Mouse (Mus musculus) C2C12 (cell line): ENCODE measurements around the gene Rpsa.

Source experiments
- CTCF ChIP-seq: IDR thresholded peaks from one replicate; pipeline ENCODE4 v1.5.1; 2011; ENCODE audit not compliant: control insufficient read depth, insufficient read depth, insufficient read length
- FOSL1 ChIP-seq: IDR thresholded peaks from one replicate; pipeline ENCODE4 v1.8.0; 2011; ENCODE audit warnings: mild to moderate bottlenecking, low read length; ENCODE audit not compliant: poor library complexity, insufficient read depth, severe bottlenecking
- MAX ChIP-seq: IDR thresholded peaks from one replicate; pipeline ENCODE4 v1.6.1; 2011; ENCODE audit warnings: mild to moderate bottlenecking, control low read depth
- MYOG ChIP-seq: IDR thresholded peaks from one replicate; pipeline ENCODE4 v1.6.1; 2011; ENCODE audit not compliant: control insufficient read depth, insufficient read length; ENCODE audit errors: extremely low read depth
- USF1 ChIP-seq: IDR thresholded peaks from one replicate; pipeline ENCODE4 v1.6.1; 2011; ENCODE audit warnings: low read depth, mild to moderate bottlenecking, control low read depth, moderate library complexity

DNA sequence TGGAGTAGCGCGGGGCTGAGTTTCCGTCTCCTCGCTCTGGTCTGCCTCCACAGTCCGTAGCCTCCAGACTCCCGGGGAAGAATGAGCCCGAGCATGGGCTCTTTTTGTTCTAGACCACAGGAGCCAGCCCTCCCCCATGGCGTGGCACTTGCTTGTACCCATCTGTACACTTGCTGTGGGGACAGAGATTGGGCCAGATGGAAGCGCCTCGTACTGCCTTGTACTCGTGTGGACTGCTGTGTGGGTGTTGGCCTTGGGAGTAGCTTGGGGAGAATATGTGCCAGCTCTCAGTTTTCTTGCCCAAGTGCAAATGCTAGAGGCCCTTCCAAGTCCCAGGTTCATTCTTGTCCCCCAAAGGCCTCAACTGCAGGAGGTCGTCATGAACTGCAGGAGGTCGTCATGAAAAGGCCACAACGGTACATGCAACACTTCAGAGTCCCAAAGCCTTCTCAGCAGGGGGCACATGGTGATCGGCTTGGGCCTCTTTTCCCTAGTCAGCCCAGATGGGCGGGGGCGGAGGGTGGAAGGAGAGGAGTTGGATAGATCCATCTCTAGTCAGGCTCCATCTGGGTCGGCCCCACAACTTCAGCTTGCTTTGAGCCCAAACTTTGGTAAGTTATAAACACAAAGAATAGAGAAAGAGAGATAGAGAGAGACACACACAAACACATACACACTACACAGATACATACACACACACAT is 47.1 kb downstream of the Rpsa start:
- TF ChIP-seq CTCF (no peak), FOSL1 (no peak), MAX (no peak), MYOG (no peak), USF1 (no peak)
